Mouse (Mus musculus): Measurements from ENCODE around the gene Nr1d2. TPM values are rescaled to one million over a fixed set of nuclear protein-coding genes. Genes with fewer than 3 reads are reported as not detected.

Nr1d2 gene
- polyA plus RNA-seq, 1 experiment from 2014 or later: 7.1 TPM

Small RNA genes within 50 kb of the gene (microRNA-seq; reads per million reads assigned to microRNA genes)
- gene Gm44469: not detected

Other genes with a start within 250 kb of the Nr1d2 start
- gene Nkiras1, start 32.0 kb upstream of the Nr1d2 start, polyA plus RNA-seq (2014; fragmentation: Nextera tagmentation; extraction: Ambion mirVana): 28.7 and 34.3 TPM in 2 replicates
- 374 and 464 TPM in 2 replicates for gene Rpl15, start 32.3 kb upstream of the Nr1d2 start, polyA plus RNA-seq (2014; fragmentation: Nextera tagmentation; extraction: Ambion mirVana)
- 78.0 and 78.7 TPM in 2 replicates for gene Ube2e1, start 92.7 kb upstream of the Nr1d2 start, polyA plus RNA-seq (2014; fragmentation: Nextera tagmentation; extraction: Ambion mirVana)